Mouse (Mus musculus): Measurements from ENCODE around the gene Atxn10. TPM values are rescaled to one million over a fixed set of nuclear protein-coding genes. Genes with fewer than 3 reads are reported as not detected.

Atxn10 gene
- polyA plus RNA-seq, 1 experiment, result 274 TPM

- H3K27ac ChIP-seq (ENCODE audit: insufficient read depth, low read length), result no peak overlapping the region
- no peak overlapping the region for H3K4me3 ChIP-seq (replicated peaks; ENCODE audit: insufficient read depth, low read depth, low read length)
- H3K4me1 ChIP-seq (ENCODE audit: control insufficient read depth, insufficient read depth, low read length), result peaks cover 3% of the 10 kb centered on the region; the same call in 1 of the 2 replicates
- no peak for DNase-seq
- 79% methylated on average over 3 of the region's 3 CpGs for WGBS
- TF ChIP-seq POLR2A (IDR thresholded peaks at IDR 0.05; ENCODE audit: borderline replicate concordance, insufficient read depth, low read length) (no peak), CTCF (IDR thresholded peaks at IDR 0.05; ENCODE audit: borderline replicate concordance, insufficient read depth, low read depth, low read length) (no peak; the same call in 1 of the 2 replicates)
- H3K27me3 ChIP-seq (ENCODE audit: control insufficient read depth, insufficient read depth, low read length), result no peaks in the 10 kb centered on the region
Measured at GRCm38 (mm10) chr15:85388696-85389095, 52.7 kb downstream of the Atxn10 start.

- 93% methylated on average over 4 of the region's 4 CpGs for WGBS
- peaks cover 3% of the 10 kb centered on the region; the same call in 1 of the 2 replicates for H3K4me1 ChIP-seq (ENCODE audit: control insufficient read depth, insufficient read depth, low read length)
- no peak for DNase-seq
- no peaks in the 10 kb centered on the region for H3K27me3 ChIP-seq (ENCODE audit: control insufficient read depth, insufficient read depth, low read length)
- no peak overlapping the region for H3K4me3 ChIP-seq (replicated peaks; ENCODE audit: insufficient read depth, low read depth, low read length)
- no peak overlapping the region for H3K27ac ChIP-seq (ENCODE audit: insufficient read depth, low read length)
- no peak for TF ChIP-seq CTCF (IDR thresholded peaks at IDR 0.05; ENCODE audit: borderline replicate concordance, insufficient read depth, low read depth, low read length)
- TF ChIP-seq POLR2A (IDR thresholded peaks at IDR 0.05; ENCODE audit: borderline replicate concordance, insufficient read depth, low read length), result no peak
Measured at GRCm38 (mm10) chr15:85389915-85390314, 53.9 kb downstream of the Atxn10 start.

DNA sequence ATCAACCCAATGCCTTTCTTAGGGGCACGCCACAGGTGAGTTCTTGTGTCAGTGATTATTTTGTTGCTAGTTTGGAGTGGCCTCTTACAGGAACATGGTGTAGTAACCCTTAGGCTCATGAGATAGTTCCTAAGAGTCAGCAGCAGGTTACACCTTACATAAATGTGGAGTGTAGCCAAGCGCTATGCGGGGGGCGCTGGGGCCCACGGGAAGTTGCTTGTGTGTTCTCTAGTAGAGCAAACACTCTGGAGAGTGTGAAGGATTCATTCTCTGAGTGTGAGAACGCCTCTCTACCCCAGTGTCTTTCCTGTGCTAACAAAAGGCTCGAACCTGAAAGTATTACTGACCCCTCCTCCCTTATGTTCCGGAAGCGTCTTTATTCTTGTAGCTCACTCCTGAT, 59.3 kb downstream of the Atxn10 start:
- H3K27me3 ChIP-seq (ENCODE audit: control insufficient read depth, insufficient read depth, low read length), result no peaks in the 10 kb centered on the region
- H3K4me3 ChIP-seq (replicated peaks; ENCODE audit: insufficient read depth, low read depth, low read length), result no peak overlapping the region
- WGBS, result 84% methylated on average over 9 of the region's 9 CpGs
- TF ChIP-seq CTCF (IDR thresholded peaks at IDR 0.05; ENCODE audit: borderline replicate concordance, insufficient read depth, low read depth, low read length) (no peak), POLR2A (IDR thresholded peaks at IDR 0.05; ENCODE audit: borderline replicate concordance, insufficient read depth, low read length) (no peak)
- no peak overlapping the region for H3K27ac ChIP-seq (ENCODE audit: insufficient read depth, low read length)
- no peak for DNase-seq
- no peaks in the 10 kb centered on the region for H3K4me1 ChIP-seq (ENCODE audit: control insufficient read depth, insufficient read depth, low read length)

- Histone ChIP-seq H3K27ac (ENCODE audit: insufficient read depth, low read length) (peak overlapping the region; percentile 34), H3K4me3 (replicated peaks; ENCODE audit: insufficient read depth, low read depth, low read length) (no peak overlapping the region), H3K4me1 (ENCODE audit: control insufficient read depth, insufficient read depth, low read length) (peaks cover 40% of the 10 kb centered on the region), H3K27me3 (ENCODE audit: control insufficient read depth, insufficient read depth, low read length) (no peaks in the 10 kb centered on the region)
- WGBS, result 27% methylated on average over 7 of the region's 7 CpGs
- DNase-seq, result peak; percentile 39 to 63
- TF ChIP-seq POLR2A (IDR thresholded peaks at IDR 0.05; ENCODE audit: borderline replicate concordance, insufficient read depth, low read length) (no peak), CTCF (IDR thresholded peaks at IDR 0.05; ENCODE audit: borderline replicate concordance, insufficient read depth, low read depth, low read length) (no peak)
Measured at GRCm38 (mm10) chr15:85401926-85402325, 65.9 kb downstream of the Atxn10 start.

DNA sequence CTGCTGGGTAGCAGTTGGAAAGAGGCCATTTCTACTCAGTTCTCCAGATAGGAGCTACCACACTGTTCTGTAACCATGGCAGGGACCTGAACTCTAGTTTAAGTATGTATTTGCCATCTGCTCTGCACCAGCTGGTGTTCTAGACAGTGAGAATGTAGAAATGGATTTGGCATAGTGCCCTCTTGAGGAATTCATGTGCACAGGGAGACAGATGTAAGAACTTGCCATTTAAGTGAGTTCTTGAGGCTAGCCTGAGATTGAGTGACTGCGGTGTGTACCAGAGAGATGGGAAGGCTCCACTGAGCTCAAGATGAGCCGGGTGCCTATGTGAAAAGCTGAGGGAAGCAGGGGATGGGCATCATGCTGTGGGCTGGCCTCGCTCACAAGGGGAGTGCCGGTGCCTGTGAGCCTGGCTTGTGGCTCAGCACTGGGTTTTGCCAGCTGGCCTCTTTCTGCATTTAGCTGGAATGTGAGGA, 67.2 kb downstream of the Atxn10 start:
- peak; percentile 38; the same call in 1 of the 2 replicates for TF ChIP-seq POLR2A (IDR thresholded peaks at IDR 0.05; ENCODE audit: borderline replicate concordance, insufficient read depth, low read length)
- TF ChIP-seq CTCF (IDR thresholded peaks at IDR 0.05; ENCODE audit: borderline replicate concordance, insufficient read depth, low read depth, low read length), result no peak
- WGBS, result 3% methylated on average over 4 of the region's 4 CpGs

DNA sequence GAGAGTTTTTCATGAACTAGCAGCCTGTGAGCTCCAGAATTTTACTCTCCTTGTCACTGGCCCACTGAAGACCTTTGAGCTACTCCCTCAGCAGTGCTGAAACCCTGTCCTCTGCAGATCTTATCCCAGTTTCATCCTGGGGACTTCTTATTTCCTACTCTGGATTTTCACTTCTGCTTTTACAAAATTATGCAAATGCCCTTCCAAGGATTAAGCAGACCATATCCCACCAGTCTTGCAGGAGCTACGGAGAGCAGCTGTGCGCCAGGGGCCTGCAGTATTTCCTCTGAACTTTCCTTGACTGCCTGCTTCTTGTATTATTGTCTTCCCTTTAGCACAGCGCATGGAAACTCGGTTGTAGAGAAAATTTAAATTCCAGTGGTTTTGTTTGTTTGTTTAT, 68.7 kb downstream of the Atxn10 start:
- no peak overlapping the region for H3K4me3 ChIP-seq (replicated peaks; ENCODE audit: insufficient read depth, low read depth, low read length)
- peaks cover 52% of the 10 kb centered on the region for H3K4me1 ChIP-seq (ENCODE audit: control insufficient read depth, insufficient read depth, low read length)
- H3K27me3 ChIP-seq (ENCODE audit: control insufficient read depth, insufficient read depth, low read length), result no peaks in the 10 kb centered on the region
- H3K27ac ChIP-seq (ENCODE audit: insufficient read depth, low read length), result 0 out of 2 replicates have a peak overlapping the region, but pooled peaks have one; percentile 74
- no peak for DNase-seq
- TF ChIP-seq POLR2A (IDR thresholded peaks at IDR 0.05; ENCODE audit: borderline replicate concordance, insufficient read depth, low read length) (no peak), CTCF (IDR thresholded peaks at IDR 0.05; ENCODE audit: borderline replicate concordance, insufficient read depth, low read depth, low read length) (no peak)
- WGBS, result 87% methylated on average over 4 of the region's 4 CpGs

More for the DNA sequence above, 67.2 kb downstream of the Atxn10 start:
- DNase-seq, result peak; percentile 86 to 91
- Histone ChIP-seq H3K4me1 (ENCODE audit: control insufficient read depth, insufficient read depth, low read length) (peaks cover 44% of the 10 kb centered on the region), H3K27me3 (ENCODE audit: control insufficient read depth, insufficient read depth, low read length) (no peaks in the 10 kb centered on the region), H3K4me3 (replicated peaks; ENCODE audit: insufficient read depth, low read depth, low read length) (no peak overlapping the region), H3K27ac (ENCODE audit: insufficient read depth, low read length) (peak overlapping the region; percentile 36; the same call in 1 of the 2 replicates)

DNA sequence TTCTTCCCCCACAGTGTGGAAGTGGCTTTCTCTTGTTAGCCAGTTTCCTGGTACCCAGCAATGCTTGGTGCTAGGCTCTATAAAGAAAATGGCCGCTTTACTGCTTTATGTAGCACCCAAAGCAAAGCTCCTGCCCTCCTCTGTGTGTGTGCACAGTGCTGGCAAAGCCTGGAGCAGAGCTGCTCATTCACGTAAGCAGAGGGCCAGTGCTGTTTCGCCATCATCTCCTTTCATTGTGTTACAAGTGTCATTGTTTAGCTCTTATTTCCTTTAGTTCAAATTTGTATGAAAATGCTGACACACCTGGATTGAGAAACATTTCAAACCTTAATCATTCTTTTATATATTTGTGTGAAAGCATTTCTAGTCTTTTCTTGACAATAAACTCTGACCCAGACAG, 69.5 kb downstream of the Atxn10 start:
- Histone ChIP-seq H3K27me3 (ENCODE audit: control insufficient read depth, insufficient read depth, low read length) (no peaks in the 10 kb centered on the region), H3K4me3 (replicated peaks; ENCODE audit: insufficient read depth, low read depth, low read length) (no peak overlapping the region), H3K4me1 (ENCODE audit: control insufficient read depth, insufficient read depth, low read length) (peaks cover 52% of the 10 kb centered on the region), H3K27ac (ENCODE audit: insufficient read depth, low read length) (no peak overlapping the region)
- 87% methylated on average over 3 of the region's 3 CpGs for WGBS
- no peak for DNase-seq
- TF ChIP-seq CTCF (IDR thresholded peaks at IDR 0.05; ENCODE audit: borderline replicate concordance, insufficient read depth, low read depth, low read length) (no peak), POLR2A (IDR thresholded peaks at IDR 0.05; ENCODE audit: borderline replicate concordance, insufficient read depth, low read length) (no peak)

GRCm38 (mm10) chr15:85406846-85407245, 70.8 kb downstream of the Atxn10 start:
- H3K27ac ChIP-seq (ENCODE audit: insufficient read depth, low read length), result no peak overlapping the region
- 96% methylated on average over 1 of the region's 1 CpGs for WGBS
- no peaks in the 10 kb centered on the region for H3K27me3 ChIP-seq (ENCODE audit: control insufficient read depth, insufficient read depth, low read length)
- DNase-seq, result no peak
- no peak for TF ChIP-seq POLR2A (IDR thresholded peaks at IDR 0.05; ENCODE audit: borderline replicate concordance, insufficient read depth, low read length)
- TF ChIP-seq CTCF (IDR thresholded peaks at IDR 0.05; ENCODE audit: borderline replicate concordance, insufficient read depth, low read depth, low read length), result no peak
- no peak overlapping the region for H3K4me3 ChIP-seq (replicated peaks; ENCODE audit: insufficient read depth, low read depth, low read length)
- H3K4me1 ChIP-seq (ENCODE audit: control insufficient read depth, insufficient read depth, low read length), result peaks cover 46% of the 10 kb centered on the region

Measured in cerebellum, adult 2 months (tissue).